Mouse (Mus musculus): Measurements from ENCODE around the gene Gm20604.

GRCm38 (mm10) chr12:102757689-102758402 lies 626 bp downstream of the Gm20604 start, which contains the start of the genes Gm28051, Gon7 and Ubr7:
- no peak for TF ChIP-seq CTCF (conservative IDR thresholded peaks at IDR 0.05; ENCODE audit: low read length)
- no peak for TF ChIP-seq POU5F1 (IDR thresholded peaks at IDR 0.05; ENCODE audit: borderline replicate concordance, low read length)
